Mouse (Mus musculus) heart, postnatal 0 days (tissue): ENCODE measurements around the gene Tbx6. TPM values are rescaled to one million over a fixed set of nuclear protein-coding genes. Genes with fewer than 3 reads are reported as not detected.
A peak's percentile ranks its signal among the peaks of the same experiment; 100 is the strongest.

Source experiments
- ATAC-seq: fragments of 200-750 bp; cut with Nextera tagmentation; 2 replicates; pipeline ENCODE4 v1.8.0; 2017; ENCODE audit warnings: low read depth, moderate number of reproducible peaks, moderate library complexity; ENCODE audit not compliant: insufficient read depth
- DNase-seq: peaks from one replicate; pipeline ENCODE4 v3.0.0-alpha.2; 2016; ENCODE audit warnings: low spot score
- H3K27ac ChIP-seq: fragments of 300-500 bp; sonication (generic); 2 replicates; pipeline ENCODE4 v1.5.1; 2014; ENCODE audit warnings: low read depth, mild to moderate bottlenecking
- H3K27me3 ChIP-seq: fragments of 300-500 bp; sonication (generic); 2 replicates; pipeline ENCODE4 v1.6.1; 2014; ENCODE audit warnings: low read length, mixed read lengths; ENCODE audit not compliant: control insufficient read depth, insufficient read depth
- H3K36me3 ChIP-seq: fragments of 300-500 bp; sonication (generic); replicated peaks from 2 replicates; pipeline ENCODE4 v1.6.1; 2014; ENCODE audit warnings: low read length, mixed read lengths; ENCODE audit not compliant: control insufficient read depth, insufficient read depth
- H3K4me1 ChIP-seq: fragments of 300-500 bp; sonication (generic); 2 replicates; pipeline ENCODE4 v1.6.1; 2014; ENCODE audit warnings: antibody characterized with exemption; ENCODE audit not compliant: control insufficient read depth, insufficient read depth
- H3K4me2 ChIP-seq: fragments of 300-500 bp; sonication (generic); 2 replicates; pipeline ENCODE4 v1.6.1; 2014; ENCODE audit warnings: low read depth, mild to moderate bottlenecking, low read length, moderate library complexity
- H3K4me3 ChIP-seq: fragments of 300-500 bp; sonication (generic); 2 replicates; pipeline ENCODE4 v1.5.1; 2014; ENCODE audit warnings: low read depth, low read length
- H3K9ac ChIP-seq: fragments of 300-500 bp; sonication (generic); replicated peaks from 2 replicates; pipeline ENCODE4 v1.6.1; 2014; ENCODE audit warnings: low read depth, low read length, mixed read lengths
- H3K9me3 ChIP-seq: fragments of 300-500 bp; sonication (generic); replicated peaks from 2 replicates; pipeline ENCODE4 v1.6.1; 2016; ENCODE audit warnings: low read length; ENCODE audit not compliant: control insufficient read depth
- CTCF ChIP-seq: IDR thresholded peaks from 2 replicates; pipeline ENCODE4 v1.5.1; 2016; ENCODE audit warnings: antibody characterized with exemption, control low read depth, low read depth
- EP300 ChIP-seq: IDR thresholded peaks from 2 replicates; pipeline ENCODE4 v1.6.1; 2016; ENCODE audit warnings: antibody characterized with exemption, low read depth
- WGBS: fragments of 180-500 bp; shearing (Covaris S2); extraction: QIAGEN DNeasy Blood & Tissue Kit; methylation state at CpG from one replicate; pipeline ENCODE4 v1.1.7; 2014; 5-methylcytosine and 5-hydroxymethylcytosine counted together
- polyA plus RNA-seq: library from polyadenylated mRNA; unstranded; fragments of >200 nt; fragmentation: Nextera tagmentation; extraction: Ambion mirVana; gene quantifications from 2 replicates; pipeline ENCODE4 v1.2.1, GENCODE M21; 2015
- total RNA-seq: library from RNA; depleted of rRNA; stranded (reverse); fragments of >200 nt; gene quantifications from 2 replicates; pipeline ENCODE4 v1.2.3, GENCODE M21; 2014; ENCODE audit warnings: low replicate concordance

Tbx6 gene
- total and polyA plus RNA-seq, 2 experiments from 2014 or later, result 0.23 TPM; not detected in 1

GRCm38 (mm10) chr7:126791851-126792720 is 10.8 kb downstream of the Tbx6 start, which contains the start of gene Ppp4c:
TSS of gene Ppp4c (minus strand) at chr7:126792496.
- H3K36me3 ChIP-seq, result peaks cover 58% of the 10 kb centered on the region
- WGBS, result 1% methylated on average over 79 of the region's 83 CpGs

GRCm38 (mm10) chr7:126792721-126793443 is 11.6 kb downstream of the Tbx6 start:
- DNase-seq (no peak), ATAC-seq (no peak)
- peaks cover 53% of the 10 kb centered on the region for H3K36me3 ChIP-seq
- H3K9me3 ChIP-seq, result no peaks in the 10 kb centered on the region
- peak overlapping the region; percentile 94; the same call in 1 of the 2 replicates for H3K9ac ChIP-seq
- H3K4me2 ChIP-seq, result peak overlapping the region; percentile 56
- peak overlapping the region; percentile 94 for H3K27ac ChIP-seq
- no peaks in the 10 kb centered on the region for H3K27me3 ChIP-seq
- TF ChIP-seq EP300, result no peak
- TF ChIP-seq CTCF, result no peak
- H3K4me1 ChIP-seq, result peaks cover 18% of the 10 kb centered on the region
- 20% methylated on average over 11 of the region's 11 CpGs for WGBS
- peak overlapping the region; percentile 89 for H3K4me3 ChIP-seq

More at GRCm38 (mm10) chr7:126791851-126792720, 10.8 kb downstream of the Tbx6 start, which contains the start of gene Ppp4c:
- Histone ChIP-seq H3K4me3 (peak within 1 kb of the TSS; percentile 89), H3K27me3 (no peaks in the 10 kb centered on the region), H3K9ac (peak within 1 kb of the TSS; percentile 94), H3K27ac (peak within 1 kb of the TSS; percentile 94), H3K9me3 (no peaks in the 10 kb centered on the region), H3K4me1 (peaks cover 10% of the 10 kb centered on the region), H3K4me2 (peak within 1 kb of the TSS; percentile 84)
- TF ChIP-seq CTCF (no peak), EP300 (peak; percentile 76)
- DNase-seq (peak; percentile 97), ATAC-seq (peak; percentile 91)

- peak overlapping the region; percentile 94 for H3K27ac ChIP-seq
- no peaks in the 10 kb centered on the region for H3K27me3 ChIP-seq
- H3K4me1 ChIP-seq, result peaks cover 18% of the 10 kb centered on the region
- no peak overlapping the region for H3K4me2 ChIP-seq
- DNase-seq (no peak), ATAC-seq (no peak)
- 67% methylated on average over 4 of the region's 4 CpGs for WGBS
- no peak overlapping the region for H3K9ac ChIP-seq
- TF ChIP-seq CTCF (no peak), EP300 (no peak)
- no peaks in the 10 kb centered on the region for H3K9me3 ChIP-seq
- H3K36me3 ChIP-seq, result peaks cover 45% of the 10 kb centered on the region
- H3K4me3 ChIP-seq, result no peak overlapping the region
Measured at GRCm38 (mm10) chr7:126793456-126794270, 12.4 kb downstream of the Tbx6 start.

DNA sequence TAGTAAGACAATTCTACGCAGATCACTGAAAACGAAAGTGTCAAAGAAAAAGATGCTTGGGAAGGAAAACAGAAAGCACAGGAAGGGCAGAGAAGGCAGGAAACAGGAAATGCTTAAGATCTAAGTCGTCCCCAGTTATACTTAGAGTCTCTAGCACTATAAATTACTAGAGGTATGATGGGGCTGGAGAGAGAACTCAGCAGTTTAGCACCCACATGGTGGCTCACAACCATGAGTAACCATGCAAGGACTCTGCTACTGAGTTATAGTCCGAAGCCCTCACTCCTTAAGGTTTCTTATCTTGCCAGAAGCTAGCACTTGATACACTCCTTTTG is 13.0 kb downstream of the Tbx6 start:
- H3K9ac ChIP-seq, result no peak overlapping the region
- H3K4me2 ChIP-seq, result no peak overlapping the region
- DNase-seq (no peak), ATAC-seq (no peak)
- H3K27me3 ChIP-seq, result no peaks in the 10 kb centered on the region
- no peak overlapping the region for H3K4me3 ChIP-seq
- TF ChIP-seq EP300 (no peak), CTCF (no peak)
- peak overlapping the region; percentile 94; the same call in 1 of the 2 replicates for H3K27ac ChIP-seq
- H3K36me3 ChIP-seq, result peaks cover 39% of the 10 kb centered on the region
- peaks cover 18% of the 10 kb centered on the region for H3K4me1 ChIP-seq
- no peaks in the 10 kb centered on the region for H3K9me3 ChIP-seq
- 43% methylated on average over 4 of the region's 4 CpGs for WGBS
